Mouse (Mus musculus): ENCODE data around the gene Lama1.

Gene Lama1

DNA sequence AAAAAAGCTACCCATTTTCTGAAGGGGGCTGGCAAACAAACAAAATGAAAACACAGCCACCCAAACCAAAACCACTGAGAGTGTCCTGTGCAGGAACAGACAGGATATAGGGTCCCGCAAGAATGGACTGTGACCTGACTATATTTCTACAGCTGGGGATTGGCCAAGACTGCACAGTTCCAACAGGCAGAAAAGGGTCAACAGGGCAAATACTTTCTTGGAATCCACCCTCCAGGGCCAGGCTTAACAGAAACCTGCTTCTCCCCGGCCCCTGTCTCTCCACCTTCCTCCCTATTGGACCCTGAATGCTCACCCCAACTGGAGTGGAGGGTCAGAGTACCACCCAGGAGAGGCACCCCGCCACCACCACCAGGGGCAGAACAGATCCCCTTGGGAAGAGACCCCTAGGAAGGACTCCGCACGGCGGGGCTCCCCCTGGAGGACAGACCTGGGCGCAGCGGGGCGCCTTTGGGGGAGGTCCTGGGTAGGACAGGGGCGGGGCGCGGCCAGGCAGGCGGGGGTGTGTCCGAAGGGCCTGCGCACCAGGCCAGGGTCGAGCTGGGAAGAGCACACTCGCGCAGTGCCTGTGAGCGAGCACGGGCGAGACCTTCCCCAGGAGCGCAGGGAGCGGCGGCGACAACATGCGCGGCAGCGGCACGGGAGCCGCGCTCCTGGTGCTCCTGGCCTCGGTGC is at the start of gene Lama1:
Gene Lama1, plus strand, starts transcription at position 566 of the 693 bp plus-strand sequence.
- DNase-seq (ENCODE audit: low read depth, low spot score), result no peak

DNA sequence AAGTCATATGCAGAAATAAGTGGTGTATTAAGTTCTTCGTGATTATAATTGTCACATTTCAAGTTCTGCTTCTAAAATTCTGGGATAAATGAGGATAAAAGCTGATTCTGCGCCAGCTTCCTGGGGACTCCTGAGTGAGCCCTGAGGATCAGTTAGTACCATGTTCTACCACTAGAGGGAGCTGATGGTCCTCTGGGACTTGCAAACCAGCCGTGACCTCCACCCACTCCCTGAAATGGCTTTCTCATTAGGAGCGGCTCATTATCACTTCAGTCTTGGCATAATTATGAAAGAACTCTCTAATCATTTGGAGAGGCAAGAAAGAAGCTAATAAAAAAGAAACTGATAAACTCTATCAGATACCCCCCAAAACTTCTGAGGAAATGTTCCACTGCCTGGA is 45.6 kb upstream of the Lama1 start:
- DNase-seq (ENCODE audit: low read depth, low spot score), result peak; percentile 77

DNA sequence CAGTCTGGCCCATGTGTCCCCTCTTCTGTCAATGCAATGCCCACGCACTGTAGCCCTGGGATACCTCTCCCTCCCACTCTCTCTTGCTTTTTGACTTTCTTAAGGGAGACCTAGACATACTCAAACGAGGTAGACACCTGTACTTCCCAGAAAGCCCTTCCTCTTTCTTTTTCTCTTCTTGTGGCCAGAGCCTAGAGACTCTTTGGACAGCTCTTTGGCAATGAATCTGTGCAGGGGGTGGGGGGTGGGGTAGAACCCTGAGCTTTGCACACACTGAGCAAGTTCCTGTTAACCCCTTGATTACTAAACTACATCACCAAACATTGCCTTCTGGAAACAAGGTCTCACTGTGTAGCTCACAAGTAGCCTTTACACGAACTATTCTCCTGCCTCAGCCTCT is 32.8 kb upstream of the Lama1 start:
- DNase-seq (ENCODE audit: low read depth, low spot score), result no peak

DNA sequence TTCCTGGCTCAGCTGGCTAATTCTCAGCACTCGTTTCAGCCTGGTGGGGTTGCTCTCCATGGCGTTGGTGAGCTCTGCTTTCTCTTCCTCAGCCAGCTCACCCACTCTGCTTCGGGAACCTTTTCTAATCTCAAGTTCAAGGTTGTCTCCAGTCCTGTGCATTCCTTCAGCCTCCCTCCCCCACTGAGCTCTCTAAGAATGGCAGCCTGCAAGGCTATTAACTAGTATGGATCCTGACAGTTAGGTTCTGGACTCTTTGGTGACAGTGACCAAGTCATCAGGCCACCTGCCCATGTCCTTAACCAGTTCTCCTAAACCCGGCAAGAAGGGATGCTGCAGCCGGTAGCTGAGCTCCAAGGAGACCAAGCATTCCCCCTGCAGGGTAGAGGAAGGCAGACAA is 30.1 kb upstream of the Lama1 start:
- no peak for DNase-seq (ENCODE audit: low read depth, low spot score)

DNA sequence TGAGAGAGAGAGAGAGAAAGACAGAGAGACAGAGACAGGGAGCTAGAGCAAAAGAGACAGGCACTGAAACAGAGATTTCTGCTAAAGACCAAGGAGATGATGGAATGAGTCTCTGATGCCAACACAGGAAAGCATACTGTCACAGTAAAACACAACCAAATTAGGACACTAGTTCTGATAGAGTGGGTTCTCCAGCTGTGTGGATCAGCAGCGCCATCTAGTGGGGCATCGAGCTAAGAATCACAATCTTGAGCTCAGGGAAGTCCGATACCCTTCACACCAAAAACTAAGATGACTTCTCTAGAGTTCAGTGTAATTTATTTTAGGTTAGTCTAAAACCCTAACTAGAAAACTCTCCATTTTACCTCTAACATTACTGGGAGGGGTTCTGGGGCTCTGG is 29.1 kb upstream of the Lama1 start:
- DNase-seq (ENCODE audit: low read depth, low spot score), result peak; percentile 61

DNA sequence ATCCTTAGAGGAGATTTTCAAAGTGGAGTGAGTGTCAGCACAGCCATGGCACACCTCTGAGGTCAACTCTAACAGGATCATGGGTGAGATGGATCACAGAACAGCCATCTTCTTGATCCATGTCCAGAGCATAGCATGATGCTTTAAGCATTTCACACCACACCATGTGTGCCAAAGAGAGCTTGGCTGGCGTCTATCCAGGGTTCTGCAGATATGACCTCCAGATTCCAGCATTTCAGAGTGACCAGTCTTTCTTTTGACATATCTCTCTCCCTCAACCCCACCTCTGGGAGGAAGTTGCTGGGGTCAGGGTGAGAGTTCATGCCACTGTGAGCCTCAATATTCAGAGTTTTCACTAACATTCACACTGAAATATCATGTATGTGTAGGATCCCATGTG is 18.5 kb upstream of the Lama1 start:
- DNase-seq (ENCODE audit: low read depth, low spot score), result no peak

DNA sequence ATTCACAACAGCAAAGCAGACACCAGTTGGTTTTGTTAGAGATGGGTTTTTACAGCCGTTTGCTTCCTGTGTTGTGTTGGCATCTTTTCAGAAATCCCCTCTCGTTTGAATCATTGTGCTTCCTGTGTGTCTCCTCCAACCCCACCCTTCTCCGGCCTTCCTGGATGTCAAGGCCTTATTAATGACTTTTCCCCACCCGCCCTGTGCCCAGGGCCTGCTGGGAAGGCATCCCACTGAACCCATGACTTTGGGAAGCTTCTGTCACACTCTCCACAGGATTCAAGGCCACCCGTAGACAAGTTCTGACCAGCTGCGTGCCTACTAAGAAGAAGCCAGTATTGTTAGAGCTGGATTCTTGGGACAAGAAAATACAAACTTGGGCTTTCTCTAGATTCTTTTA is 16.0 kb upstream of the Lama1 start:
- no peak for DNase-seq (ENCODE audit: low read depth, low spot score)

DNA sequence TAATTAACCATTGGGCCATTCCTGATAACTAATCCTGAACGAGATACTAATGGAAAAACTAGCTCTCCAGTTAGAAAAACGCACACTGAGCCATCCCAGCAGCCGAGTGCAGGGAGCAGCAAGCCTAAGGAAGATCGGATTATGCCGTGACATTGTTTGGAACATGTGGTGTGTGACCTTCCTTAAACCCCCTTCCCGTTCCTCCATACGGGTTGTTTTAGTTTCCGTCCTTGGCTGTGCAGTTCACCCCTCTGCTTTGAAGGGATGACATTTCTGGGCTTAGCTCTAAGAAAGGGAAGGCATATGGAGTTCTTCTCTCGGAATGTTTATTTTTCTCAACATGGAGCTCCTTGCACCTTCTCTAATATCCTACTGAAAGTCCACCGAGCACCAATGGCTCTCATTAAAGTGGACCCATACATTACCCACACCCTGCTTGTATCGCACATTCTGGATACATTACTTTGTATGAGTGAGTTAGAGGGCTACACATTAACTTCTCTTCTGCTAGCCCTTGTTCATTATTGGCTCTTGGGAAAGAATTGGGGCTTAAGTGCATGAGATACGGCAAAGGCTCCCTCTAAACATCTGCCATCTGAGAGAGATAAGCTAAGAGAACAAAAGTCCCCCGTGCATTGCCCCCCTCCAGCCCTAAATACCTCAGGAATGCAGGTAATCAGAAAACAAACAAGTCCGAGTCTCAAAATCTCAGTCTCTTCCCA is 11.9 kb upstream of the Lama1 start:
- no peak for DNase-seq (ENCODE audit: low read depth, low spot score)

DNA sequence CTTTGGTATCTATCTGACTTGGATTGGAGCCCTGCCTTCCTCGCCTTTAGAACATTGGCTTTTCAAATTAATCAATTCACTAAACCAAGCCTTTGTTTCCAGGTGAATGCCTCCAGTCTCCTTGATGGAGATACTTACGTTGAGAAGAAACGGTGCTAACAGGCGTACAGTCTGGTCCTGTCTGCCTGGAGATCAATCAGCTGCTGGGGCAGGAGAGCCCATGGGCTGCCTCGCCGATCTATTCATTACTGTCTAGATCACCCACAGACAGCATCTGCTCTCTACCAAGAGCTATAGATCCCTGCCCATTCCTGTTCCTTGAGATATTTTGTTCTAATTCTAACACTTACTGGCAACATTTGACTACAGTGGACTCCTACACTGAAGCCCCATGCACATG is 9.6 kb upstream of the Lama1 start:
- DNase-seq (ENCODE audit: low read depth, low spot score), result no peak

DNA sequence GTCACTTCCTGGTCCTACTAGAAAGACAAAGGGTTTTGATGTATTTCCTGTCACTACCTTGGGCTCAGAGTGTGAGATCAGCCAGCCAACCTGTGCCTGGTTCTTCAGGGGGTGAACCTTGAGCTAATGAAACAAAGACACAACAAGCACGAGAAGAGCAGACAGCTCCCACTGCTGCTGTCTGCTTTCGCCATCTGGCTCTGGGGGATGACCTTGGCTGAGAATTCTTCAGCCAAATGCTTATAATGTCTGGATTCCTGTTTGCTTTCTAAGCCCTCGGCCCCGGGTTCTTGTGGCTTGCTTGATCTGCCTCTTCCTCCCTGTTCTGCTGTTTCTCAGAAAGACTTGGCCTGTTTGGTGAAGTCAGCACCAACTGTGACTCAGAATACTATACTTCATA is 6.4 kb upstream of the Lama1 start:
- DNase-seq (ENCODE audit: low read depth, low spot score), result no peak

DNA sequence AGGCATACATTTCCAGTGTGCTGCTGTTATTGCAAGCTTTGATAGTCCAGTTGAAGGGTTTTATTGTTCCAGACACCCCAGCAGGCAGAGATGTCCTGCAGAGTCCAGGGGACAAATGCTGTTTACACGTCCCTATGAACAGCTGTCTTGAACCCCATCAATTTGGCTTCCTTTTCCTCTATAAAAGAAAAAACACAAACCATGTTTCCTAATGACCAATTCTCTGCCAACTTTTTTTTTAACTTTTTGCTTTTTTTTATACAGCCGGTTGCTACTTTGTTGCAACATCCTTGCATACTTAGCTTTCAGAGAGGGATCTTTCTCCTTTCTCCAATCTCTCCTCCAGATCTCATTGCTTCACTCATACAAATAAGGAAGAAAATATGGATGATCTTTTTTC is 4.4 kb upstream of the Lama1 start:
- DNase-seq (ENCODE audit: low read depth, low spot score), result no peak

DNA sequence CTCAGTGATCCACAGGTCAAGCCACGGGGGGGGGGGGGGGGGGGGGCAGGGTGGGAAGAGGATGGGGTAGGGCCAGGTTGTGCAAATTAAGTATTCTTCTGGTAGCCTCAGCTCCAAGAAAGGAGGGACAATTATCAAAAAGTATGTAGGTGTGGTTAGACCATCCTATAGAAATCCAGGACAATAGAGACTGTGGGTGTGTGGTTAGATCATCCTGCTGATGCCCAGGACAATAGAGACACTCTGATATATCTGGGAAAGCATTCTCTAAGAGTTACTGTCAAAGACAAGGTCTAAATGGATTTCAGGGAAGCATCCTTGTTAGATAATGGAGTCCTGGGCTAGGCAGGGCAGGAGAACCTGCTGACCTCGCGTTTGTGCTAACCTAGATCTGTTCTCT is 3.2 kb upstream of the Lama1 start:
- DNase-seq (ENCODE audit: low read depth, low spot score), result no peak

DNA sequence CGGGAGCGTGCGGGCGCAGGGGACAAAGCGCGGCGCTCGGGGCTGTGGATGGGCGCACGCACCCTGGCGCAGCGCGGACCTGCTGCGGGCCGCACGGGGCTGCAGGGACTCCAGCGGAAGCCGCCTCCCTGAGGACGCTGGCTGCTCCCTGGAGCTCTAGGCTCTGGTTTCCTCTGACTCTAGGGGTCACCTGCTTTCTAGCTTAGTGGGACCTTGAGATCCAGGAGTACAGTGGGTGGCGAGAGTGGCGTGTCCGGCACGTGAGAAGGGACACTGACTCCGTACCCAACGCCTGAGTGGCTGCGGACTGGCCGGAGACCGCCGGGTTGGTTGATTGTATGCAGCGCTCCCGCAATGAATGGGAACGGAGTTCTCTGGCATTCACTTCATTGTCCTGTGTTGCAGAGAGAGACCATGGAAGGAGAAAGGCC is 417 bp downstream of the Lama1 start:
- no peak for DNase-seq (ENCODE audit: low read depth, low spot score)

DNA sequence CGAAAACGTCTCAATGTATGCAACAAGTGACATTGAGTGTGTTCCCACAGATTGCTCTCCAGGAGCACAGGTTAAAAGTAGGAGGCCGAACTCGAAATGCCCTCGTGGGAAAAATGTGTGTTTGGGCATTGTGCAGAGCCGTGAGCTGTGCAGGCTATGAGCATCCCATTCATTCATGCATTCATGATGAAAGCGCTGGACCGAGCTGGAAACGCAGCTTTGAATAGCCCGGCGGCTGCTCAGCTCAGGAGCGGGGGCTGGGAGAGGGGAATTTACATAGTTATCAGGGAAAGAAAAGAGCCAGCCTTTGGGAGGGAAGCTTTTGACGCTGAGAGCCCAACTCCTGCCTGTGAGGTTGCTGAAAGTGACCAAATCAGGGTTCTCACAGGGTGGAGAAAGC is 1.2 kb downstream of the Lama1 start:
- DNase-seq (ENCODE audit: low read depth, low spot score), result no peak

DNA sequence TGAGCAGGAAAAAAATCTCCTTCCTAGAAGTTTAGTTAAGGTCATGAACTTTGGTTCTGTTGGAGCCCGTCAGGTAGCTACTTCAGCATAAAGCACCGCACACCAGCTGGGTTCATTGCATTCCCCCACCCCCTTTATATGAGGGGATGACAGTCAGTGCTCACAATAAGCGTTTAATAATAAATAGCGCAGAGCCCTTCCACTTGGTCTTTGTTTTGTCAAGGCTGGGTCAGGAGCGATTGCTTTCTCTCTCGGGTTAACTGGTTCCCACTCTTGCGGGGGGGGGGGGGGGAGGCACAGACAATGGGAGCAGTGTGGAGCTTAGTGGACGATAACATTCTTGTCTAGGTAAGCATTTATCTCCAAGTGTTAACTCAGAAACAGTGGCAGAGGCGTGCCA is 4.7 kb downstream of the Lama1 start:
- no peak for DNase-seq (ENCODE audit: low read depth, low spot score)

DNA sequence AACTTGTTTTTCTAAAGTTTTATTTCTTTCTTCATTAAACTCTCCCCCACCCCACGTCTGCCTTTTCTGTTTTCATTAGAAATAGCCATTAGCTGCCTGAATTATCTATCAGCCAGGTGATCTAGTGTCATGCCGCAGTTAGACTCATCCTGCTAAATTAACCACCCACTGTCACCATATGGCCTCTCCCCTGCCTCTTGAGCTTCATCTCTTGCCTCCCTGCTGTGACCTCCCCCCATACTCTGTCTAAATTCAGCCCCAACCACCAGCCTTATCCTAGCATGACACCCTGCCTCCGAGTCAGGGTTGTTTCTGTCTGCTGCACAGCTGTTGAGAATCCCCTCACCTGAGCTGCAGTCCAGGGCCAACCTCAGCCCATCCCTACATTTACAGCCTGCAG is 5.9 kb downstream of the Lama1 start:
- DNase-seq (ENCODE audit: low read depth, low spot score), result no peak

DNA sequence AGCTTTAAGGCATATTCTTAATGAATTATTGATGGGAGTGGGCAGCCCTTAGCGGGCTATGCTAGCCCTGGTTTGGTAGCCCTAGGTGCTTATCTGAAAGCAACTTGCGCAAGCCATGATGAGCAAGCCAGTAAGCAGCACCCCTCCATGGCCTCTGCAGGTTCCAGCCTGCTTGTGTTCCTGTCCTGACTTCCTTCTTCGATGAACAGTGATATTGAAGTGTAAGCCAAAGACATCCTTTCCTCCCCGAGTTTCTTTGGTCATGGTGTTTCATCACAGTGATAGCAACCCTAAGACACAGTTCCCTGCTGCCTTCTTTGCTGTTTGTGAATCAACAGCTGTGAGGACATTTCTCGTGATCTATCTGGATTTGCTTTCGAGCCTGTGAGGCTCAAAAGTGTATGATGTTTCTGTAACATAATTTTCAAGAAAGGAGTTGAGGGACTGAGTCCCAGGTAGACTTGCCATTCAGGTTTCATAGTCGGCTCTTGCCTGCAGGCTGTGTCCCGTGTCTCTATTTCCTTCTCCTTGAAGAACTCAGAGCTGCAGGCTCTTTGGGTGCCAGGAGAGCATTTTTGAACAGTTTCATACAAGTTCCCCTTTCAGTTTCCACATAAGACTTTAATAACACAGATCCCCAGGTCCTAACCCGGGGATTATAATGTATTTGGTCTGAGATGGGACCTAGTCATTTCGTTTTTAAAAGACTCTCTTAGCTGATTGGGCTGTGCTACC is 8.1 kb downstream of the Lama1 start:
- no peak for DNase-seq (ENCODE audit: low read depth, low spot score)

DNA sequence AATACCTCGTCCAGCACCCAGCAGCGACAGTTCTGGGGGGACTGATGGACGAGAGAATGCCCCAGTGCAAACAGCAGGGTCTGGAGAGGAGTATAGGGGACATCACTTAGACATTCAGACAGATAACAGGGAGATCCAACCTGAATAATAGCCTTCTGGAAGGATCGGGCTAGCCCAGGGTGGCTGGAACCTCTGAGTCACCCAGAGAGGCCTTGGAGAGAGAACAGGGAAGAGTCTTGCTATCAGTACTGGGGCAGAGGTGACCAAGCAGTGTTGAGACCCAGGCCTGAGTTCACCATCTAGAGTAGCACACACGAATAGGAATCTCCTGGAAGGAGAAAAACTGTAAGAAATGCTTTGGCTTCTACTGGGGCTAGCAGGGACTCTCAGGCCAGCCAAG is 9.3 kb downstream of the Lama1 start:
- DNase-seq (ENCODE audit: low read depth, low spot score), result no peak

DNA sequence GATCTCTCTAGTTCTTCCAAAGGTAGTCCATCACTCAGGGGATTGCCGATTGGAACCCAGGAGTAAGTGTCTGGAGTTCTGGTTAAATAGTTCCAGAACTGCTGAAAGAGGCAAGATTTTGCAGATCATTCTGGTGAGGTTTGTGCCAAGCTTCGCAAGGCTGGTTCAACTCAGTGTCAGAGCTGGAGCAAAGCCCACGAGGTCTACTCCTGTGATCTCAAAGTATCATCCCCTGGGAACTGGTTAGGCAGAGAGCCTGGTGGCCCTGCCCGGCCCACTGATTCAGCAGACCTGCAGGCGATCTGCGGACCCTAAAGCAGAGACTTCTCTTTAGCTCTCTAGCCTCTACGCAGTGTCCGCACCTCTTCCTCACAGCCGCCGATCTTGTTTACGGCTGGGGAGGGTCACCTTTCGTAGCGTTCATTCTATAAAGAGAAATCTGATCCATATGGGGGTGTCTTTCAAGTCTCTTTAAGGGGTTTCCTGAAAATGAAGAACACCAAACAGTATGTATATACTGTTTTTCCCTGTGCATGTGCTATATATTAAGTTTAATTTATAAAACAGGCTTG is 10.8 kb downstream of the Lama1 start:
- DNase-seq (ENCODE audit: low read depth, low spot score), result no peak

DNA sequence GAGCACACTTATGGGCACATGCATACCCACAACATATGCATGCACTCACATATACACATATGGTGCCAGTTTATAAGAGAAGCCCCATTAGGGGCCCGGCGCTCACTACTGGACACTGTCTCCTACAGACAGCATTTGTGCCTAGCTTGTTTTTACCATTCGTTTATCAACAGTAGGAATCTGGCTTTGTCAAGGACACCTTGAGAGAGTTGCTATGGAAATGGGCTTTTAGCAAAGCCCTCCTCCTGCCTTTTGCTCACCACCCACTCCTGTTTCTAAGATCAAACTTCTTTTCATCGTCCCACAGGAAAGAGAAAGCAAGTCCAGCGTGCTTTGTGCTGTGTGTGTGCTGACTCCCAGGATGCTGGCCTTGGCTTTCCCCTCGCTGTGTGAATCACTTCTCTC is 13.3 kb downstream of the Lama1 start:
- no peak for DNase-seq (ENCODE audit: low read depth, low spot score)

DNA sequence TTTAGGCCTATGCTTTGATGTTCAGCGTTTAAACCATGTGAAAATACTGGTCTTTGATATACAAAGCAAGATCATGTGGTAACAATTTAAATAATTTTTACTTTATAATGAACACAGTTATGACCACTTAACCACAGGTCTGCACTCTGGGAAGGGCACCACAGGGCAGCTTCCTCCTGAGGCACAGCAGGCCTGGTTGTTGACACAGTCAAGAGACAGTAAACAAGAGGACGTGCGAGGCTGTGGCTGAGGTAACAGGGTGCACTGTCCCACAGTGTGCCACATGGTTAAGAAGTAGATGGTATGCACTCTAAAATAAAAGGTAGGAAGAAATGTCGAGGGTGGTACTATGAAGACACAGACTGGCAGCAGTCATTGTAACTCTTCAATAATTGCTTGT is 14.3 kb downstream of the Lama1 start:
- DNase-seq (ENCODE audit: low read depth, low spot score), result no peak

DNA sequence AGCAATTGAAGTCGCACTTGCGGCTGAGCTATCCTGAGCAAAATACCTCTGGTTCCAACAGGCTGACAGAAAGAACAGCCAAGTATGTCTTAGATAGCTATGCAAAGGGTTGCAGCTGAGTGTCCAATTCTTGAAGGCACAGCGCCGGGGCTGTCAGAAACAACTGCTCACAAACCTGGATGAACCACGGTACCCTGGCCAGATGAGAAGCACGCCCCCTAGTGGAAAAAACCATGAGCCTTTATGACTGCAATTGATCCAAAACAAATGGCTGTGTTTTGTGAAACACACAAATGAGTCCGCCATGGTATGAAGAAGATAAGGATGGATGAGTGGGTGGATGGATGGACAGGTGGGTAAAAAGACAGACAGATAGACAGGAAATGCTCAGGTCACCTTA is 15.9 kb downstream of the Lama1 start:
- no peak for DNase-seq (ENCODE audit: low read depth, low spot score)

DNA sequence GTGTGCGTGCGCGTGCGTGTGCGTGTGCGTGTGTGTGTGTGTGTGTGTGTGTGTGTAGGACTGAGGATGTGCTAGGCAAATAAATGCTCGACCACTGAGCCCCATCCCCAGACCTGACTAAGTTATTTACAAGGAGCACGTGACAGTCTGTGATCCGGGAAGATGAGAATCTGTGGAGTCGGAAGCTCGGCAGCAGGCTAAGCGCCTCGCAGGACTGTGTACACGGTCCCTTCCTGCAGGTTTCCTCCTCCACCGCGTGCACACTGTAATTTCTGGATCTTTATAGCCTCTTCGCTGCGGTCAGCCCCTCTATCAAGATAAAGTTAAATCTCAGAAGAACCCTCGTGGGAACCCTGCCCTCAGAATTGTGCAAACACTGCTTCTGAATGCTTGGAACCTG is 18.4 kb downstream of the Lama1 start:
- no peak for DNase-seq (ENCODE audit: low read depth, low spot score)
